9 mouse cellular contexts compared by ENCODE assay signal in genomic region chr2:59401841-59402461, GRCm38 (mm10).
DNase-seq lines count a peak whose midpoint lies in the region; ATAC-seq and TF ChIP-seq lines count a peak whose summit lies in the region.
"Had no signal": no experiment of that assay in that cellular context is flagged by ENCODE, and none has a peak within 500 bp of the region (broad histone marks: within the 10 kb centered on the region; RNA-seq: fewer than 3 reads in every experiment).

No protein-coding gene starts in this region.

- 46% methylated on average over 8 of the region's 8 CpGs for WGBS in heart, adult 2 months
- WGBS in macrophage (ENCODE audit: missing documents): 93% methylated on average over 8 of the region's 8 CpGs
- 75% methylated on average over 8 of the region's 8 CpGs for WGBS in cerebellum, adult 2 months

- peak; percentile 19 for DNase-seq in gastrocnemius, postnatal 14 days
- no peak for DNase-seq in gastrocnemius, postnatal 36 days
- DNase-seq in heart, adult 2 months: peak; percentile 63 to 83
- DNase-seq in kidney, adult 9 months: peak; percentile 59
- DNase-seq in thymus, postnatal 25 days: no peak
- no peak for DNase-seq in cerebellum, adult 2 months

- no peaks in the 10 kb centered on the region for H3K36me3 ChIP-seq in heart, adult 2 months (ENCODE audit: control insufficient read depth, insufficient read depth, low read length)
- no peaks in the 10 kb centered on the region for H3K36me3 ChIP-seq in macrophage (ENCODE audit: inconsistent target)

- H3K9ac ChIP-seq in heart, adult 2 months (ENCODE audit: low read depth, low read length): no peak overlapping the region

- peak; percentile 53 for TF ChIP-seq POLR2A in heart, adult 2 months (IDR thresholded peaks at IDR 0.05; ENCODE audit: insufficient read depth, low read depth, low read length)
- no peak for TF ChIP-seq POLR2A in cerebellum, adult 2 months (IDR thresholded peaks at IDR 0.05; ENCODE audit: borderline replicate concordance, insufficient read depth, low read length)

- no peaks in the 10 kb centered on the region for H3K27me3 ChIP-seq in heart, adult 2 months (ENCODE audit: control insufficient read depth, insufficient read depth, low read length)
- no peaks in the 10 kb centered on the region for H3K27me3 ChIP-seq in cerebellum, adult 2 months (ENCODE audit: control insufficient read depth, insufficient read depth, low read length)

- peak; percentile 99 for TF ChIP-seq EP300 in heart, adult 2 months (IDR thresholded peaks at IDR 0.05; ENCODE audit: insufficient read depth, low read depth, low read length)

- no peaks in the 10 kb centered on the region for H3K79me2 ChIP-seq in heart, adult 2 months (replicated peaks; ENCODE audit: control insufficient read depth, insufficient read depth, low read length)
- H3K79me2 ChIP-seq in macrophage (ENCODE audit: inconsistent target): no peaks in the 10 kb centered on the region

- H3K27ac ChIP-seq in heart, adult 2 months: peak overlapping the region; percentile 96
- H3K27ac ChIP-seq in macrophage: 0 out of 2 replicates have a peak overlapping the region, but pooled peaks have one; percentile 37
- H3K27ac ChIP-seq in cerebellum, adult 2 months (ENCODE audit: insufficient read depth, low read length): no peak overlapping the region

- no peak for TF ChIP-seq CTCF in heart, adult 2 months (IDR thresholded peaks at IDR 0.05)
- TF ChIP-seq CTCF in cerebellum, adult 2 months (IDR thresholded peaks at IDR 0.05; ENCODE audit: borderline replicate concordance, insufficient read depth, low read depth, low read length): no peak

- intact Hi-C loops in gastrocnemius, postnatal 14 days (cut with DNase I; ENCODE audit: low total_unique reads): no loop called here
- intact Hi-C loops in gastrocnemius, postnatal 36 days (cut with DNase I): no loop called here
- intact Hi-C loops in heart, adult 2 months (cut with DNase I): loop anchor here (1.0 to 5.0 kb wide), 4 partner anchors 23 to 240 kb away; partner anchors contain the start of genes Ccdc148 and Pkp4

- H3K4me3 ChIP-seq in heart, adult 2 months: no peak overlapping the region
- no peak overlapping the region for H3K4me3 ChIP-seq in macrophage (ENCODE audit: inconsistent target)
- H3K4me3 ChIP-seq in cerebellum, adult 2 months (replicated peaks; ENCODE audit: insufficient read depth, low read depth, low read length): no peak overlapping the region
- H3K4me3 ChIP-seq: erythroblast, embryonic 14.5 days had no signal

- ATAC-seq in erythroid progenitor cell, adult 5-6 weeks (replicated peaks; ENCODE audit: low FRiP score, poor library complexity, severe bottlenecking): no peak

- H3K4me1 ChIP-seq in heart, adult 2 months (ENCODE audit: control insufficient read depth, insufficient read depth, low read length): peaks cover 14% of the 10 kb centered on the region
- H3K4me1 ChIP-seq in cerebellum, adult 2 months (ENCODE audit: control insufficient read depth, insufficient read depth, low read length): peaks cover 2% of the 10 kb centered on the region; the same call in 1 of the 2 replicates

Comparison
In these comparisons a context has a peak if more than half of its experiments do, and no peak if none do; other contexts are left out.
1. DNase-seq: peak in gastrocnemius, postnatal 14 days (single experiment), heart, adult 2 months (2 of 2) and kidney, adult 9 months (single experiment); none in gastrocnemius, postnatal 36 days (0 of 2), thymus, postnatal 25 days (single experiment) and cerebellum, adult 2 months (0 of 2).